Mouse (Mus musculus) limb, embryonic 15.5 days (tissue): Measurements from ENCODE around the gene Apba3. TPM values are rescaled to one million over a fixed set of nuclear protein-coding genes. Genes with fewer than 3 reads are reported as not detected.

ENCODE experiments used
- ATAC-seq: fragments of 200-750 bp; cut with Nextera tagmentation; 2 replicates; pipeline ENCODE4 v1.8.0; 2017; ENCODE audit warnings: low read depth, moderate TSS enrichment; ENCODE audit not compliant: insufficient number of reproducible peaks, low FRiP score, low TSS enrichment
- H3K27ac ChIP-seq: fragments of 300-500 bp; sonication (generic); 2 replicates; pipeline ENCODE4 v1.5.1; 2015; ENCODE audit warnings: moderate library complexity, mild to moderate bottlenecking, inconsistent platforms
- H3K27me3 ChIP-seq: fragments of 300-500 bp; sonication (generic); 2 replicates; pipeline ENCODE4 v1.6.1; 2015; ENCODE audit warnings: inconsistent platforms
- H3K36me3 ChIP-seq: fragments of 300-500 bp; sonication (generic); 2 replicates; pipeline ENCODE4 v1.6.1; 2015; ENCODE audit warnings: inconsistent platforms
- H3K4me1 ChIP-seq: fragments of 300-500 bp; sonication (generic); 2 replicates; pipeline ENCODE4 v1.6.1; 2015; ENCODE audit warnings: inconsistent platforms
- H3K4me2 ChIP-seq: fragments of 300-500 bp; sonication (generic); 2 replicates; pipeline ENCODE4 v1.6.1; 2015; ENCODE audit warnings: mild to moderate bottlenecking, inconsistent platforms
- H3K4me3 ChIP-seq: fragments of 300-500 bp; sonication (generic); 2 replicates; pipeline ENCODE4 v1.5.1; 2015; ENCODE audit warnings: mild to moderate bottlenecking, inconsistent platforms
- H3K9ac ChIP-seq: fragments of 300-500 bp; sonication (generic); 2 replicates; pipeline ENCODE4 v1.6.1; 2015; ENCODE audit warnings: inconsistent platforms
- H3K9me3 ChIP-seq: fragments of 300-500 bp; sonication (generic); 2 replicates; pipeline ENCODE4 v1.6.1; 2016; ENCODE audit warnings: inconsistent platforms
- WGBS: fragments of 180-500 bp; shearing (Covaris S2); methylation state at CpG from one replicate; pipeline ENCODE4 v1.1.7; 2015; 5-methylcytosine and 5-hydroxymethylcytosine counted together
- polyA plus RNA-seq: library from polyadenylated mRNA; unstranded; fragments of >200 nt; fragmentation: Nextera tagmentation; extraction: Ambion mirVana; gene quantifications from 2 replicates; pipeline ENCODE4 v1.2.1, GENCODE M21; 2015

Gene Apba3
- polyA plus RNA-seq, 1 experiment from 2014 or later = 77.1 TPM

- H3K36me3 ChIP-seq = no peaks in the 10 kb centered on the region
- no peak for ATAC-seq
- no peak overlapping the region for H3K27ac ChIP-seq
- H3K4me3 ChIP-seq = no peak overlapping the region
- H3K9me3 ChIP-seq = no peaks in the 10 kb centered on the region
- H3K4me1 ChIP-seq = peaks cover 35% of the 10 kb centered on the region
- H3K4me2 ChIP-seq = no peak overlapping the region
- H3K9ac ChIP-seq = no peak overlapping the region
- peaks cover 85% of the 10 kb centered on the region for H3K27me3 ChIP-seq
- WGBS = 52% methylated on average over 1 of the region's 1 CpGs
These were observed 11.9 kb upstream of the Apba3 start for GRCm38 (mm10) chr10:81254886-81255285.

GRCm38 (mm10) chr10:81257158-81258039 is 9.4 kb upstream of the Apba3 start:
- H3K36me3 ChIP-seq = peaks cover 12% of the 10 kb centered on the region
- peaks cover 32% of the 10 kb centered on the region for H3K4me1 ChIP-seq
- no peak for ATAC-seq
- peaks cover 4% of the 10 kb centered on the region; the same call in 1 of the 2 replicates for H3K9me3 ChIP-seq
- no peak overlapping the region for H3K27ac ChIP-seq
- H3K27me3 ChIP-seq = peaks cover 77% of the 10 kb centered on the region
- H3K9ac ChIP-seq = peak overlapping the region; percentile 33
- 2% methylated on average over 62 of the region's 62 CpGs for WGBS
- peak overlapping the region; percentile 46 for H3K4me3 ChIP-seq
- H3K4me2 ChIP-seq = peak overlapping the region; percentile 78

DNA sequence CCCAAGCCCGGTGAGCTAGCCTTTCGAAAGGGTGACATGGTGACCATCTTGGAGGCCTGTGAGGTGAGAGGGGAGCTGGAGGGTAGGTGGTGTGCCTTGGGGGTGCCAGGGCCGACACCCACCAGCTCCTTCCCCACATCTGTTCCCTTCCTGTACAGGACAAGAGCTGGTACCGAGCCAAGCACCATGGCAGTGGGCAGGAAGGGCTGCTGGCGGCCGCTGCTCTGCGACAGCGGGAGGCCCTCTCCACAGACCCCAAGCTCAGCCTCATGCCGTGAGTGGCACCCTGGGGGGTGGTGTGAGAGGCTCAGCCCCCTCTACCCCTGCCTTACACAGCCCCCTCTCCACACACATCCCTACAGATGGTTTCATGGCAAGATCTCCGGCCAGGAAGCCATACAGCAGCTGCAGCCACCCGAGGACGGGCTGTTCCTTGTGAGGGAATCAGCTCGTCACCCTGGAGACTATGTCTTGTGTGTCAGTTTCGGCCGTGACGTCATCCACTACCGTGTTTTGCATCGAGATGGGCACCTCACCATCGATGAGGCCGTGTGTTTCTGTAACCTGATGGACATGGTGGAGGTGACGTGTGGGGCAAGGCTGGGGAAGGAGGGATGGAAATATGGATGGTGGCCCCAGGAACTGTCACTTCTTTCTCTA is 7.4 kb upstream of the Apba3 start:
- H3K27me3 ChIP-seq = peaks cover 57% of the 10 kb centered on the region
- peaks cover 22% of the 10 kb centered on the region for H3K4me1 ChIP-seq
- ATAC-seq = no peak
- WGBS = 35% methylated on average over 21 of the region's 21 CpGs
- no peak overlapping the region for H3K27ac ChIP-seq
- peaks cover 4% of the 10 kb centered on the region; the same call in 1 of the 2 replicates for H3K9me3 ChIP-seq
- H3K4me3 ChIP-seq = no peak overlapping the region
- H3K4me2 ChIP-seq = no peak overlapping the region
- H3K9ac ChIP-seq = no peak overlapping the region
- H3K36me3 ChIP-seq = peaks cover 31% of the 10 kb centered on the region

GRCm38 (mm10) chr10:81261025-81261424 is 5.7 kb upstream of the Apba3 start:
- Histone ChIP-seq H3K4me1 (peaks cover 30% of the 10 kb centered on the region), H3K4me3 (no peak overlapping the region), H3K36me3 (peaks cover 44% of the 10 kb centered on the region), H3K4me2 (no peak overlapping the region), H3K27ac (no peak overlapping the region), H3K9ac (no peak overlapping the region), H3K9me3 (peaks cover 4% of the 10 kb centered on the region; the same call in 1 of the 2 replicates), H3K27me3 (peaks cover 49% of the 10 kb centered on the region)
- 88% methylated on average over 4 of the region's 4 CpGs for WGBS
- no peak for ATAC-seq

DNA sequence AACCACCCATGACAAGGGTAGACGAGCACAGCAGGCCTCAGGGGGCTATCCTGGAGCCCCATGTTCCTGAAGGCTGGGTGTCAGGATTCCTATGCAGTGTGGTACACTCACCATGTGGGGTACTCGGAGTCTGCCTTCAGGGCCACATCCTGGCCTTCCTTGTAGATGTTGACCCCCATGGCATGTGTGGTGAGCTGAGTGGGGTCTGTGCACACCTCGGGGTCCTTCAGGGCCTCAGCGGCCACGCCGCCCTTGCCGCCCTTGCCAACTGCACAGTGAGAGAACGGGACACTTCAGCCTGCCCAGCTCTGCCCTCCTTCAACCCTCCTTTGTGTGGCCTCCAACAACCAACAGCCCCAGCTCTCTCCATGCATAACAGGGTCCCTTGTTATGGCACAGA is 1.2 kb upstream of the Apba3 start:
- Histone ChIP-seq H3K36me3 (peaks cover 51% of the 10 kb centered on the region), H3K9me3 (peaks cover 4% of the 10 kb centered on the region; the same call in 1 of the 2 replicates), H3K4me2 (peak overlapping the region; percentile 59), H3K4me1 (peaks cover 26% of the 10 kb centered on the region), H3K27me3 (peaks cover 4% of the 10 kb centered on the region; the same call in 1 of the 2 replicates), H3K9ac (no peak overlapping the region), H3K4me3 (peak overlapping the region; percentile 74), H3K27ac (no peak overlapping the region; the same call in 1 of the 2 replicates)
- ATAC-seq = no peak
- 95% methylated on average over 8 of the region's 8 CpGs for WGBS

DNA sequence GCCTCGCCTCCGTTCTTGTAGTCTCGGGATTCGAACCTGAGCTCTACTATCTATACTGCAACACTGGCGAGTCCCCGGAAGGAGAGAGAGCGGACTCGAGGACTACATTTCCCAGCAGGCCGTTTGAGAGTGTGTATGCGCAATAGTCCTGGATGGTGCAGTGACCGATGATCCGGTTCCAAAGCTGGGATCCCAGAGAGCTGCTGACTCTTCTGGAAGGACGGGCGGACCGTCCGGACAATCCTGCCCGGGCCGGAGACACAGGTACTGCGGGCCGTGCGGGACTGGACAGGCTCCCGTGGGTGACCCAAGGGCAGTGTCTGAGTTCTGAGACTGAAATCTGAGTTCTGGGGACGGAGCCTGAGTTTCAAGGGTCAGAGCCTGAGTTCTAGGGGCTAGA is 1.3 kb downstream of the Apba3 start:
- peak overlapping the region; percentile 74 for H3K4me3 ChIP-seq
- H3K36me3 ChIP-seq = peaks cover 59% of the 10 kb centered on the region
- no peaks in the 10 kb centered on the region for H3K27me3 ChIP-seq
- H3K27ac ChIP-seq = peak overlapping the region; percentile 43; the same call in 1 of the 2 replicates
- peak overlapping the region; percentile 85 for H3K9ac ChIP-seq
- ATAC-seq = no peak; the same call in 1 of the 2 replicates
- no peaks in the 10 kb centered on the region for H3K9me3 ChIP-seq
- WGBS = 3% methylated on average over 23 of the region's 23 CpGs
- peaks cover 29% of the 10 kb centered on the region for H3K4me1 ChIP-seq
- peak overlapping the region; percentile 87 for H3K4me2 ChIP-seq

- Histone ChIP-seq H3K4me1 (peaks cover 29% of the 10 kb centered on the region), H3K9ac (peak overlapping the region; percentile 85), H3K4me3 (peak overlapping the region; percentile 74), H3K4me2 (peak overlapping the region; percentile 87), H3K36me3 (peaks cover 59% of the 10 kb centered on the region), H3K27me3 (no peaks in the 10 kb centered on the region), H3K27ac (0 out of 2 replicates have a peak overlapping the region, but pooled peaks have one; percentile 43), H3K9me3 (no peaks in the 10 kb centered on the region)
- WGBS = 82% methylated on average over 16 of the region's 16 CpGs
- ATAC-seq = no peak
These were observed 2.1 kb downstream of the Apba3 start for GRCm38 (mm10) chr10:81268643-81269412.

GRCm38 (mm10) chr10:81272356-81272755 is 5.6 kb downstream of the Apba3 start:
- Histone ChIP-seq H3K9me3 (no peaks in the 10 kb centered on the region), H3K4me2 (no peak overlapping the region), H3K9ac (no peak overlapping the region), H3K4me1 (peaks cover 19% of the 10 kb centered on the region), H3K36me3 (peaks cover 47% of the 10 kb centered on the region), H3K4me3 (no peak overlapping the region), H3K27ac (no peak overlapping the region), H3K27me3 (no peaks in the 10 kb centered on the region)
- 91% methylated on average over 21 of the region's 21 CpGs for WGBS
- no peak for ATAC-seq

DNA sequence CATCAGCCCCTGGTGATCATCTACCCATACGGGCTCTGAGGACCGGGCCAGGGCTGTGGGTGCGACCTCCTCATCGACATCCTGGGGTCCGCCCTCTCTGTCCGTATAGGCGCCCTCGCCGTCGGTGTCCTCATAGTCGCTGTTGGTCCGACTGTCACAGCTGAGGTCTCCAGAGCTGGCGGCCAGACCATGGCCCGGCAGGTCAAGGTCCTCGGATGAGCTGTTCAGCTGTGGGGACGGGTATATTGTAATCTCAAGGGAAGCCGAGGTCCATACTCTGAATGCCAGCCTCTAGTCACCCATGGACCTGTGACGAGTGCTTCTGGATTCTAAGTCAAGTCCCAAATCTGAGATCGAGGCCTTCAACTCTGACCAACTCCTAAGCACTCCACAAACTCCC is 7.1 kb downstream of the Apba3 start:
- Histone ChIP-seq H3K36me3 (peaks cover 47% of the 10 kb centered on the region), H3K9me3 (no peaks in the 10 kb centered on the region), H3K4me3 (no peak overlapping the region), H3K9ac (no peak overlapping the region), H3K4me2 (no peak overlapping the region), H3K4me1 (peaks cover 10% of the 10 kb centered on the region), H3K27me3 (no peaks in the 10 kb centered on the region), H3K27ac (no peak overlapping the region)
- 95% methylated on average over 19 of the region's 19 CpGs for WGBS
- ATAC-seq = no peak

DNA sequence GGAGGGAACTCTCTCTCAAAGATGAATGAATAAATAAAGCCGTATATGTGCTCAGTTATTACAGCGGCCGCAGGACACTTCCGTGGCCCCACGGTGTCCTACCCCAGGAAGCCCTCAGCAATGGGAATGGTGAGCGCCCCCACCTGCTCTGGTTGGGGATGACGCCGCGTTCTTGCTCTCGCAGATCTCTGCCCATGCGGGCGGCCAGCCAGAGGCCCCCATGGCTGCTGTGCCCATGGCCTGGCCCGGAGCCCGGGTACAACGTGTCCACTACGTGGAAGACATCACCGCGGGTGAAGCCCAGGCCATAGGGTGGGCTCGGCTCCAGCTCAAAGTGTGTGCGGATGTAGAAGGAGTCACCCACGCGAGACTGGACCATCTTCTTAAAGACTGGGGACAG is 10.9 kb downstream of the Apba3 start:
- H3K4me1 ChIP-seq = peaks cover 8% of the 10 kb centered on the region; the same call in 1 of the 2 replicates
- 73% methylated on average over 22 of the region's 22 CpGs for WGBS
- no peak for ATAC-seq
- H3K27ac ChIP-seq = no peak overlapping the region
- no peak overlapping the region for H3K9ac ChIP-seq
- peaks cover 25% of the 10 kb centered on the region for H3K27me3 ChIP-seq
- H3K36me3 ChIP-seq = peaks cover 17% of the 10 kb centered on the region
- no peaks in the 10 kb centered on the region for H3K9me3 ChIP-seq
- H3K4me3 ChIP-seq = no peak overlapping the region
- H3K4me2 ChIP-seq = no peak overlapping the region

DNA sequence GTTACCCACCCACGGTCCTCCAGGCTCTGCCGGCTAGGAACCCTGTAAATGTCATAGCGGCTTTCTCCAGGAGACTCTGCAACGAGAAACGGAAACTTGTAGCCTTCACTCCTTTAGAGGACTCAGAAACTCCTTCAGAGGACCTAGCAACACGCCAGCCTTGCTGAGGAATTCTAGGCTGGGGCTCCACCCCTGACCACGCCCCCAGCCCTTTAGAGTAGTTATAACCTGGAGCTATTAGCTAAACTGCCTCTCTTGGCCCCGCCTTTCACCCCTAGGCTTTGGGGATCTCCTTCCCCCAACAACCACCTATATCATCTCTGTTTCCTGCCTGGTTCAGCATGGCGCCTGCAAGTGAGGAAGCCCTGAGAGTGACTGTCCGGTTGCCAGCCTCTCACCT is 12.7 kb downstream of the Apba3 start:
- Histone ChIP-seq H3K4me2 (no peak overlapping the region), H3K4me1 (peaks cover 10% of the 10 kb centered on the region; the same call in 1 of the 2 replicates)
- WGBS = 17% methylated on average over 10 of the region's 10 CpGs

More for the DNA sequence above, 12.7 kb downstream of the Apba3 start:
- no peak overlapping the region for H3K4me3 ChIP-seq
- peaks cover 43% of the 10 kb centered on the region for H3K27me3 ChIP-seq
- no peak overlapping the region for H3K9ac ChIP-seq
- ATAC-seq = no peak
- H3K36me3 ChIP-seq = no peaks in the 10 kb centered on the region
- no peaks in the 10 kb centered on the region for H3K9me3 ChIP-seq
- H3K27ac ChIP-seq = no peak overlapping the region
